Mouse (Mus musculus): ENCODE data around the gene Gnmt. TPM values are rescaled to one million over a fixed set of nuclear protein-coding genes. Genes with fewer than 3 reads are reported as not detected.

Gnmt gene
- polyA plus RNA-seq, 1 experiment from 2014 or later = 1.8 TPM

GRCm38 (mm10) chr17:46702506-46702905 is 26.5 kb downstream of the Gnmt start:
- Histone ChIP-seq H3K36me3 (ENCODE audit: control insufficient read depth, insufficient read depth) (no peaks in the 10 kb centered on the region), H3K9me3 (replicated peaks; ENCODE audit: control insufficient read depth, low read length) (no peaks in the 10 kb centered on the region), H3K4me1 (ENCODE audit: control insufficient read depth, insufficient read depth, low read length) (peaks cover 29% of the 10 kb centered on the region), H3K27ac (ENCODE audit: low read length) (no peak overlapping the region), H3K4me2 (ENCODE audit: low read depth, low read length) (no peak overlapping the region), H3K27me3 (ENCODE audit: control insufficient read depth, insufficient read depth, low read length) (no peaks in the 10 kb centered on the region), H3K4me3 (ENCODE audit: low read length) (no peak overlapping the region), H3K9ac (ENCODE audit: low read length) (no peak overlapping the region)
- ATAC-seq (replicated peaks; ENCODE audit: extremely low read depth, insufficient read depth, low FRiP score) = no peak
- WGBS = 89% methylated on average over 5 of the region's 5 CpGs

GRCm38 (mm10) chr17:46702100-46702499 is 26.9 kb downstream of the Gnmt start:
- H3K9me3 ChIP-seq (replicated peaks; ENCODE audit: control insufficient read depth, low read length) = no peaks in the 10 kb centered on the region
- no peaks in the 10 kb centered on the region for H3K27me3 ChIP-seq (ENCODE audit: control insufficient read depth, insufficient read depth, low read length)
- H3K4me3 ChIP-seq (ENCODE audit: low read length) = no peak overlapping the region
- H3K4me2 ChIP-seq (ENCODE audit: low read depth, low read length) = no peak overlapping the region
- no peak overlapping the region for H3K27ac ChIP-seq (ENCODE audit: low read length)
- ATAC-seq (replicated peaks; ENCODE audit: extremely low read depth, insufficient read depth, low FRiP score) = no peak
- no peak overlapping the region for H3K9ac ChIP-seq (ENCODE audit: low read length)
- WGBS = 85% methylated on average over 12 of the region's 12 CpGs
- H3K4me1 ChIP-seq (ENCODE audit: control insufficient read depth, insufficient read depth, low read length) = peaks cover 29% of the 10 kb centered on the region
- H3K36me3 ChIP-seq (ENCODE audit: control insufficient read depth, insufficient read depth) = no peaks in the 10 kb centered on the region

- no peak for ATAC-seq (replicated peaks; ENCODE audit: extremely low read depth, insufficient read depth, low FRiP score)
- Histone ChIP-seq H3K4me3 (ENCODE audit: low read length) (no peak overlapping the region), H3K4me1 (ENCODE audit: control insufficient read depth, insufficient read depth, low read length) (peaks cover 29% of the 10 kb centered on the region), H3K4me2 (ENCODE audit: low read depth, low read length) (no peak overlapping the region), H3K9ac (ENCODE audit: low read length) (no peak overlapping the region), H3K36me3 (ENCODE audit: control insufficient read depth, insufficient read depth) (no peaks in the 10 kb centered on the region), H3K9me3 (replicated peaks; ENCODE audit: control insufficient read depth, low read length) (no peaks in the 10 kb centered on the region), H3K27me3 (ENCODE audit: control insufficient read depth, insufficient read depth, low read length) (no peaks in the 10 kb centered on the region), H3K27ac (ENCODE audit: low read length) (no peak overlapping the region)
- 80% methylated on average over 12 of the region's 12 CpGs for WGBS
Measured at GRCm38 (mm10) chr17:46701489-46701888, 27.5 kb downstream of the Gnmt start.

GRCm38 (mm10) chr17:46699912-46700311 is 29.1 kb downstream of the Gnmt start:
- no peaks in the 10 kb centered on the region for H3K27me3 ChIP-seq (ENCODE audit: control insufficient read depth, insufficient read depth, low read length)
- ATAC-seq (replicated peaks; ENCODE audit: extremely low read depth, insufficient read depth, low FRiP score) = no peak
- WGBS = 91% methylated on average over 3 of the region's 3 CpGs

GRCm38 (mm10) chr17:46699245-46699644 is 29.7 kb downstream of the Gnmt start:
- H3K27ac ChIP-seq (ENCODE audit: low read length) = no peak overlapping the region
- no peak overlapping the region for H3K9ac ChIP-seq (ENCODE audit: low read length)
- ATAC-seq (replicated peaks; ENCODE audit: extremely low read depth, insufficient read depth, low FRiP score) = no peak
- H3K9me3 ChIP-seq (replicated peaks; ENCODE audit: control insufficient read depth, low read length) = no peaks in the 10 kb centered on the region
- H3K4me1 ChIP-seq (ENCODE audit: control insufficient read depth, insufficient read depth, low read length) = peaks cover 24% of the 10 kb centered on the region
- H3K4me3 ChIP-seq (ENCODE audit: low read length) = no peak overlapping the region
- no peaks in the 10 kb centered on the region for H3K27me3 ChIP-seq (ENCODE audit: control insufficient read depth, insufficient read depth, low read length)
- no peak overlapping the region for H3K4me2 ChIP-seq (ENCODE audit: low read depth, low read length)
- 75% methylated on average over 5 of the region's 5 CpGs for WGBS
- 0 out of 2 replicates have a peak, but pooled peaks cover 3% of the 10 kb centered on the region for H3K36me3 ChIP-seq (ENCODE audit: control insufficient read depth, insufficient read depth)

More at GRCm38 (mm10) chr17:46699912-46700311, 29.1 kb downstream of the Gnmt start:
- H3K27ac ChIP-seq (ENCODE audit: low read length) = no peak overlapping the region
- H3K4me2 ChIP-seq (ENCODE audit: low read depth, low read length) = no peak overlapping the region
- no peak overlapping the region for H3K9ac ChIP-seq (ENCODE audit: low read length)
- H3K4me3 ChIP-seq (ENCODE audit: low read length) = no peak overlapping the region
- H3K9me3 ChIP-seq (replicated peaks; ENCODE audit: control insufficient read depth, low read length) = no peaks in the 10 kb centered on the region
- peaks cover 24% of the 10 kb centered on the region for H3K4me1 ChIP-seq (ENCODE audit: control insufficient read depth, insufficient read depth, low read length)
- H3K36me3 ChIP-seq (ENCODE audit: control insufficient read depth, insufficient read depth) = 0 out of 2 replicates have a peak, but pooled peaks cover 3% of the 10 kb centered on the region

- Histone ChIP-seq H3K9me3 (replicated peaks; ENCODE audit: control insufficient read depth, low read length) (no peaks in the 10 kb centered on the region), H3K36me3 (ENCODE audit: control insufficient read depth, insufficient read depth) (0 out of 2 replicates have a peak, but pooled peaks cover 3% of the 10 kb centered on the region), H3K4me2 (ENCODE audit: low read depth, low read length) (no peak overlapping the region), H3K27ac (ENCODE audit: low read length) (no peak overlapping the region), H3K4me3 (ENCODE audit: low read length) (no peak overlapping the region), H3K9ac (ENCODE audit: low read length) (no peak overlapping the region), H3K27me3 (ENCODE audit: control insufficient read depth, insufficient read depth, low read length) (no peaks in the 10 kb centered on the region), H3K4me1 (ENCODE audit: control insufficient read depth, insufficient read depth, low read length) (peaks cover 18% of the 10 kb centered on the region)
- ATAC-seq (replicated peaks; ENCODE audit: extremely low read depth, insufficient read depth, low FRiP score) = no peak
- 84% methylated on average over 6 of the region's 6 CpGs for WGBS
Measured at GRCm38 (mm10) chr17:46698515-46698914, 30.5 kb downstream of the Gnmt start.

GRCm38 (mm10) chr17:46694517-46695063 is 34.4 kb downstream of the Gnmt start:
- peaks cover 5% of the 10 kb centered on the region; the same call in 1 of the 2 replicates for H3K4me1 ChIP-seq (ENCODE audit: control insufficient read depth, insufficient read depth, low read length)
- no peaks in the 10 kb centered on the region for H3K27me3 ChIP-seq (ENCODE audit: control insufficient read depth, insufficient read depth, low read length)
- H3K27ac ChIP-seq (ENCODE audit: low read length) = no peak overlapping the region
- H3K4me2 ChIP-seq (ENCODE audit: low read depth, low read length) = no peak overlapping the region
- H3K4me3 ChIP-seq (ENCODE audit: low read length) = no peak overlapping the region
- ATAC-seq (replicated peaks; ENCODE audit: extremely low read depth, insufficient read depth, low FRiP score) = no peak
- no peaks in the 10 kb centered on the region for H3K9me3 ChIP-seq (replicated peaks; ENCODE audit: control insufficient read depth, low read length)
- H3K9ac ChIP-seq (ENCODE audit: low read length) = no peak overlapping the region
- H3K36me3 ChIP-seq (ENCODE audit: control insufficient read depth, insufficient read depth) = 0 out of 2 replicates have a peak, but pooled peaks cover 3% of the 10 kb centered on the region
- WGBS = 85% methylated on average over 1 of the region's 1 CpGs

GRCm38 (mm10) chr17:46691390-46691789 is 37.6 kb downstream of the Gnmt start:
- Histone ChIP-seq H3K27me3 (ENCODE audit: control insufficient read depth, insufficient read depth, low read length) (no peaks in the 10 kb centered on the region), H3K27ac (ENCODE audit: low read length) (no peak overlapping the region), H3K4me2 (ENCODE audit: low read depth, low read length) (no peak overlapping the region), H3K9ac (ENCODE audit: low read length) (no peak overlapping the region), H3K36me3 (ENCODE audit: control insufficient read depth, insufficient read depth) (peaks cover 13% of the 10 kb centered on the region; the same call in 1 of the 2 replicates), H3K9me3 (replicated peaks; ENCODE audit: control insufficient read depth, low read length) (no peaks in the 10 kb centered on the region), H3K4me1 (ENCODE audit: control insufficient read depth, insufficient read depth, low read length) (no peaks in the 10 kb centered on the region), H3K4me3 (ENCODE audit: low read length) (no peak overlapping the region)
- WGBS = 91% methylated on average over 2 of the region's 2 CpGs
- no peak for ATAC-seq (replicated peaks; ENCODE audit: extremely low read depth, insufficient read depth, low FRiP score)

- no peak overlapping the region for H3K9ac ChIP-seq (ENCODE audit: low read length)
- WGBS = 68% methylated on average over 12 of the region's 12 CpGs
- no peak overlapping the region for H3K27ac ChIP-seq (ENCODE audit: low read length)
- H3K4me2 ChIP-seq (ENCODE audit: low read depth, low read length) = no peak overlapping the region
- H3K9me3 ChIP-seq (replicated peaks; ENCODE audit: control insufficient read depth, low read length) = no peaks in the 10 kb centered on the region
- peaks cover 17% of the 10 kb centered on the region for H3K36me3 ChIP-seq (ENCODE audit: control insufficient read depth, insufficient read depth)
- no peak overlapping the region for H3K4me3 ChIP-seq (ENCODE audit: low read length)
- ATAC-seq (replicated peaks; ENCODE audit: extremely low read depth, insufficient read depth, low FRiP score) = no peak
- H3K4me1 ChIP-seq (ENCODE audit: control insufficient read depth, insufficient read depth, low read length) = no peaks in the 10 kb centered on the region
- H3K27me3 ChIP-seq (ENCODE audit: control insufficient read depth, insufficient read depth, low read length) = no peaks in the 10 kb centered on the region
Measured at GRCm38 (mm10) chr17:46690665-46691064, 38.3 kb downstream of the Gnmt start.

Measured in heart, embryonic 16.5 days (tissue).